Mouse (Mus musculus) cerebellum, adult 11-12 months (tissue): ENCODE results near the gene Usp40.
A peak's percentile ranks its signal among the peaks of the same experiment; 100 is the strongest.

Source experiments
- DNase-seq: peaks from one replicate; pipeline ENCODE4 v3.0.0; 2022

Gene Usp40

GRCm38 (mm10) chr1:87941765-87942164 lies 66.6 kb downstream of the Usp40 start:
- DNase-seq = no peak

GRCm38 (mm10) chr1:87936516-87936915 lies 71.8 kb downstream of the Usp40 start:
- no peak for DNase-seq

- no peak for DNase-seq
Observed at GRCm38 (mm10) chr1:87936075-87936474, 72.3 kb downstream of the Usp40 start.

- DNase-seq = no peak
Observed at GRCm38 (mm10) chr1:87935546-87935945, 72.8 kb downstream of the Usp40 start.

- no peak for DNase-seq
Observed at GRCm38 (mm10) chr1:87935095-87935494, 73.3 kb downstream of the Usp40 start.

GRCm38 (mm10) chr1:87933051-87933450 lies 75.3 kb downstream of the Usp40 start:
- no peak for DNase-seq

GRCm38 (mm10) chr1:87929730-87930129 lies 78.6 kb downstream of the Usp40 start:
- DNase-seq = peak; percentile 79

GRCm38 (mm10) chr1:87924888-87925287 lies 83.5 kb downstream of the Usp40 start:
- DNase-seq = no peak

GRCm38 (mm10) chr1:87922666-87923065 lies 85.7 kb downstream of the Usp40 start:
- no peak for DNase-seq

GRCm38 (mm10) chr1:87920056-87920614 lies 88.2 kb downstream of the Usp40 start:
- no peak for DNase-seq

- DNase-seq = peak; percentile 89
Observed at GRCm38 (mm10) chr1:87918061-87918460, 90.3 kb downstream of the Usp40 start.

- no peak for DNase-seq
Observed at GRCm38 (mm10) chr1:87917361-87917760, 91.0 kb downstream of the Usp40 start.

- no peak for DNase-seq
Observed at GRCm38 (mm10) chr1:87913356-87913755, 95.0 kb downstream of the Usp40 start.

- no peak for DNase-seq
Observed at GRCm38 (mm10) chr1:87910428-87910827, 97.9 kb downstream of the Usp40 start.

- no peak for DNase-seq
Observed at GRCm38 (mm10) chr1:87909565-87909964, 98.8 kb downstream of the Usp40 start.

GRCm38 (mm10) chr1:87908736-87909135 lies 99.6 kb downstream of the Usp40 start:
- no peak for DNase-seq

GRCm38 (mm10) chr1:87908006-87908405 lies 100.3 kb downstream of the Usp40 start:
- no peak for DNase-seq

GRCm38 (mm10) chr1:87906361-87906956 lies 101.9 kb downstream of the Usp40 start:
- DNase-seq = no peak

- DNase-seq = no peak
Observed at GRCm38 (mm10) chr1:87902186-87902585, 106.2 kb downstream of the Usp40 start.

GRCm38 (mm10) chr1:87900979-87901378 lies 107.4 kb downstream of the Usp40 start:
- no peak for DNase-seq

GRCm38 (mm10) chr1:87899701-87900100 lies 108.7 kb downstream of the Usp40 start:
- no peak for DNase-seq

GRCm38 (mm10) chr1:87896921-87897320 lies 111.4 kb downstream of the Usp40 start:
- no peak for DNase-seq
